Comparison of ENCODE assay signal across 17 mouse cellular contexts in genomic region chr11:89025603-89026002, GRCm38 (mm10). TPM values are rescaled to one million over a fixed set of nuclear protein-coding genes. Genes with fewer than 3 reads are reported as not detected.
DNase-seq lines count a peak whose midpoint lies in the region; ATAC-seq and TF ChIP-seq lines count a peak whose summit lies in the region.
"Had no signal": no experiment of that assay in that cellular context is flagged by ENCODE, and none has a peak within 500 bp of the region (broad histone marks: within the 10 kb centered on the region; RNA-seq: fewer than 3 reads in every experiment).

No protein-coding gene starts in this region.

- no peaks in the 10 kb centered on the region for H3K27me3 ChIP-seq in heart, embryonic 12.5 days (replicated peaks)
- no peaks in the 10 kb centered on the region for H3K27me3 ChIP-seq in liver, embryonic 13.5 days
- H3K27me3 ChIP-seq in liver, postnatal 0 days (ENCODE audit: insufficient read depth, low read length) = no peaks in the 10 kb centered on the region
- H3K27me3 ChIP-seq: midbrain, embryonic 12.5 days had no signal

- no peak overlapping the region for H3K9ac ChIP-seq in heart, embryonic 12.5 days
- H3K9ac ChIP-seq in liver, embryonic 13.5 days = no peak overlapping the region
- H3K9ac ChIP-seq in liver, postnatal 0 days (replicated peaks) = no peak overlapping the region
- H3K9ac ChIP-seq: midbrain, embryonic 12.5 days had no signal

- peak overlapping the region; percentile 30; the same call in 1 of the 2 replicates for H3K27ac ChIP-seq in heart, embryonic 12.5 days (ENCODE audit: poor library complexity, severe bottlenecking)
- H3K27ac ChIP-seq in liver, embryonic 13.5 days = 0 out of 2 replicates have a peak overlapping the region, but pooled peaks have one; percentile 11
- H3K27ac ChIP-seq in liver, postnatal 0 days (ENCODE audit: low read depth) = peak overlapping the region; percentile 97; the same call in 1 of the 2 replicates
- H3K27ac ChIP-seq: embryonic facial prominence, embryonic 10.5 days; heart, embryonic 10.5 days; midbrain, embryonic 12.5 days had no signal

- 69% methylated on average over 3 of the region's 3 CpGs for WGBS in heart, embryonic 12.5 days
- WGBS in liver, embryonic 13.5 days (ENCODE audit: insufficient replicate concordance) = 75% methylated on average over 3 of the region's 3 CpGs
- WGBS in liver, postnatal 0 days (ENCODE audit: insufficient replicate concordance) = 80% methylated on average over 3 of the region's 3 CpGs

- H3K36me3 ChIP-seq in heart, embryonic 12.5 days = no peaks in the 10 kb centered on the region
- H3K36me3 ChIP-seq in liver, embryonic 13.5 days = peaks cover 6% of the 10 kb centered on the region
- peaks cover 8% of the 10 kb centered on the region for H3K36me3 ChIP-seq in liver, postnatal 0 days (replicated peaks; ENCODE audit: insufficient read depth, low read length)
- H3K36me3 ChIP-seq: embryonic facial prominence, embryonic 10.5 days; heart, embryonic 10.5 days; midbrain, embryonic 12.5 days had no signal

- no peak overlapping the region for H3K4me2 ChIP-seq in heart, embryonic 12.5 days
- H3K4me2 ChIP-seq in liver, embryonic 13.5 days = no peak overlapping the region
- H3K4me2 ChIP-seq in liver, postnatal 0 days (ENCODE audit: low read depth, low read length) = no peak overlapping the region
- H3K4me2 ChIP-seq: midbrain, embryonic 12.5 days had no signal

- peaks cover 69% of the 10 kb centered on the region for H3K4me1 ChIP-seq in heart, embryonic 12.5 days (replicated peaks)
- H3K4me1 ChIP-seq in liver, embryonic 13.5 days (replicated peaks) = peaks cover 74% of the 10 kb centered on the region
- H3K4me1 ChIP-seq in liver, postnatal 0 days (ENCODE audit: insufficient read depth) = peaks cover 49% of the 10 kb centered on the region
- H3K4me1 ChIP-seq: midbrain, embryonic 12.5 days had no signal

- no peak for ATAC-seq in heart, embryonic 12.5 days (ENCODE audit: insufficient number of reproducible peaks, low FRiP score)
- ATAC-seq in liver, embryonic 13.5 days (ENCODE audit: low read depth) = no peak
- ATAC-seq in liver, postnatal 0 days = no peak
- ATAC-seq: forebrain, embryonic 14.5 days had no signal

- TF ChIP-seq EP300 in liver, postnatal 0 days (IDR thresholded peaks at IDR 0.05; ENCODE audit: low read depth) = no peak

- DNase-seq in heart, adult 9 months (ENCODE audit: low spot score in 2 of 2) = no peak
- no peak for DNase-seq in liver, embryonic 13.5 days
- no peak for DNase-seq in liver
- peak; percentile 8 for DNase-seq in adipocyte (ENCODE audit: low spot score)
- no peak for DNase-seq in liver, postnatal 0 days
- DNase-seq in thymus, postnatal 36 days = no peak
- DNase-seq: B cell, adult 2 months; cerebellum, adult 2 months; kidney, postnatal 25 days; right cerebral cortex, postnatal 14 days had no signal

- H3K9me3 ChIP-seq in heart, embryonic 12.5 days (replicated peaks) = no peaks in the 10 kb centered on the region
- no peaks in the 10 kb centered on the region for H3K9me3 ChIP-seq in liver, embryonic 13.5 days (replicated peaks)
- no peaks in the 10 kb centered on the region for H3K9me3 ChIP-seq in liver, postnatal 0 days (ENCODE audit: low read length)
- H3K9me3 ChIP-seq: embryonic facial prominence, embryonic 10.5 days; heart, embryonic 10.5 days; midbrain, embryonic 12.5 days had no signal

- TF ChIP-seq CTCF in liver, postnatal 0 days (IDR thresholded peaks at IDR 0.05; ENCODE audit: low read depth) = no peak

- H3K4me3 ChIP-seq in heart, embryonic 12.5 days = no peak overlapping the region
- H3K4me3 ChIP-seq in liver, embryonic 13.5 days (replicated peaks) = no peak overlapping the region
- no peak overlapping the region for H3K4me3 ChIP-seq in liver, postnatal 0 days (ENCODE audit: low read depth, low read length)
- H3K4me3 ChIP-seq: embryonic facial prominence, embryonic 10.5 days; heart, embryonic 10.5 days; midbrain, embryonic 12.5 days had no signal

RNA-seq across cellular contexts. Expression of gene Trim25, which starts 26.4 kb away (rescaled TPM):
- 15.2 and 15.3 TPM in 2 replicates for polyA plus RNA-seq in heart, embryonic 12.5 days (2016; fragmentation: Nextera tagmentation; extraction: Ambion mirVana)
- polyA plus RNA-seq in liver, embryonic 13.5 days (2015; fragmentation: Nextera tagmentation; extraction: Ambion mirVana) = 18.0 and 20.6 TPM in 2 replicates
- 20.4 and 20.6 TPM in 2 replicates for polyA plus RNA-seq in liver, postnatal 0 days (2015; fragmentation: Nextera tagmentation; extraction: Ambion mirVana)

RNA-seq across cellular contexts. Expression of gene Dgke, which starts 41.0 kb away (rescaled TPM):
- polyA plus RNA-seq in heart, embryonic 12.5 days (2016; fragmentation: Nextera tagmentation; extraction: Ambion mirVana) = 7.2 and 8.2 TPM in 2 replicates
- polyA plus RNA-seq in liver, embryonic 13.5 days (2015; fragmentation: Nextera tagmentation; extraction: Ambion mirVana) = 0.69 and 0.82 TPM in 2 replicates
- polyA plus RNA-seq in liver, postnatal 0 days (2015; fragmentation: Nextera tagmentation; extraction: Ambion mirVana) = 0.53 and 0.60 TPM in 2 replicates

RNA-seq across cellular contexts. Expression of gene Gm525, which starts 48.0 kb away (rescaled TPM):
- polyA plus RNA-seq in heart, embryonic 12.5 days (2016; fragmentation: Nextera tagmentation; extraction: Ambion mirVana) = not detected in 2 replicates
- not detected in 2 replicates for polyA plus RNA-seq in liver, embryonic 13.5 days (2015; fragmentation: Nextera tagmentation; extraction: Ambion mirVana)
- 0.31 and 0.39 TPM in 2 replicates for polyA plus RNA-seq in liver, postnatal 0 days (2015; fragmentation: Nextera tagmentation; extraction: Ambion mirVana)
- polyA plus RNA-seq: embryonic facial prominence, embryonic 10.5 days; forebrain, embryonic 14.5 days; heart, embryonic 10.5 days; midbrain, embryonic 12.5 days; neural tube, embryonic 14.5 days had no signal

RNA-seq across cellular contexts. Expression of gene Coil, which starts 55.6 kb away (rescaled TPM):
- polyA plus RNA-seq in heart, embryonic 12.5 days (2016; fragmentation: Nextera tagmentation; extraction: Ambion mirVana) = 15.5 and 16.1 TPM in 2 replicates
- polyA plus RNA-seq in liver, embryonic 13.5 days (2015; fragmentation: Nextera tagmentation; extraction: Ambion mirVana) = 5.6 and 7.1 TPM in 2 replicates
- 2.6 and 2.7 TPM in 2 replicates for polyA plus RNA-seq in liver, postnatal 0 days (2015; fragmentation: Nextera tagmentation; extraction: Ambion mirVana)

RNA-seq across cellular contexts. Expression of gene Elobl, which starts 58.9 kb away (rescaled TPM):
- not detected in 2 replicates for polyA plus RNA-seq in heart, embryonic 12.5 days (2016; fragmentation: Nextera tagmentation; extraction: Ambion mirVana)
- polyA plus RNA-seq in liver, embryonic 13.5 days (2015; fragmentation: Nextera tagmentation; extraction: Ambion mirVana) = not detected in 2 replicates
- polyA plus RNA-seq in liver, postnatal 0 days (2015; fragmentation: Nextera tagmentation; extraction: Ambion mirVana) = not detected in 2 replicates
- polyA plus RNA-seq: cerebellum, adult 2 months; embryonic facial prominence, embryonic 10.5 days; forebrain, embryonic 14.5 days; heart, embryonic 10.5 days; limb, embryonic 14.5 days; midbrain, embryonic 12.5 days; neural tube, embryonic 14.5 days had no signal

Comparison
In these comparisons a context has a peak if more than half of its experiments do, and no peak if none do; other contexts are left out.
1. H3K27ac ChIP-seq: peak in every context shown above with its lines; median percentile 97 in liver, postnatal 0 days; 30 in heart, embryonic 12.5 days; 11 in liver, embryonic 13.5 days.